Mouse (Mus musculus) CD4-positive helper T cell, adult 2 months (primary cell): ENCODE measurements around the gene Mettl11b.

Source experiments
- DNase-seq: peaks from one replicate; pipeline ENCODE4 v3.0.0-alpha.2; 2012; ENCODE audit warnings: low read depth, missing footprints, low spot score

Mettl11b gene

GRCm38 (mm10) chr1:163656432-163656831, 68.6 kb downstream of the Mettl11b start:
- DNase-seq, result no peak
